Mouse (Mus musculus) kidney, adult 2 months (tissue): ENCODE data around the gene Plppr2. TPM values are rescaled to one million over a fixed set of nuclear protein-coding genes. Genes with fewer than 3 reads are reported as not detected.

Experiments
- DNase-seq: peaks from one replicate; pipeline ENCODE4 v3.0.0; 2021
- H3K27ac ChIP-seq: fragments of 200-500 bp; 2 replicates; pipeline ENCODE4 v1.5.1; 2012; ENCODE audit warnings: low read depth, low read length, control low read depth, inconsistent platforms; ENCODE audit not compliant: insufficient read depth
- H3K27me3 ChIP-seq: fragments of 200-500 bp; replicated peaks from 2 replicates; pipeline ENCODE4 v1.6.1; 2012; ENCODE audit warnings: mild to moderate bottlenecking, moderate library complexity, low read length, inconsistent platforms; ENCODE audit not compliant: control insufficient read depth, insufficient read depth
- H3K36me3 ChIP-seq: fragments of 200-500 bp; 2 replicates; pipeline ENCODE4 v1.6.1; 2012; ENCODE audit warnings: mild to moderate bottlenecking, moderate library complexity, low read length, inconsistent platforms; ENCODE audit not compliant: control insufficient read depth, insufficient read depth
- H3K4me1 ChIP-seq: fragments of 200-500 bp; 2 replicates; pipeline ENCODE4 v1.6.1; 2011; ENCODE audit warnings: low read length; ENCODE audit not compliant: control insufficient read depth, insufficient read depth
- H3K4me3 ChIP-seq: fragments of 200-500 bp; 2 replicates; pipeline ENCODE4 v1.5.1; 2011; ENCODE audit warnings: mild to moderate bottlenecking, low read depth, low read length, control low read depth; ENCODE audit not compliant: insufficient read depth
- CTCF ChIP-seq: fragments of 200-500 bp; conservative IDR thresholded peaks from 2 replicates; pipeline ENCODE4 v1.5.1; 2011; ENCODE audit warnings: low read depth, mild to moderate bottlenecking, control low read depth, low read length, moderate library complexity, mixed read lengths; ENCODE audit not compliant: insufficient read depth, insufficient read length
- POLR2A ChIP-seq: fragments of 200-500 bp; IDR thresholded peaks from one replicate; pipeline ENCODE4 v1.6.1; 2011; ENCODE audit warnings: low read depth, low read length, control low read depth
- WGBS: fragments of 180-500 bp; shearing (Covaris S2); methylation state at CpG from one replicate; pipeline ENCODE4 v1.1.7; 2018; 5-methylcytosine and 5-hydroxymethylcytosine counted together
- polyA plus RNA-seq: library from polyadenylated mRNA; depleted of rRNA; stranded (reverse); fragments of >200 nt; gene quantifications from 2 replicates; pipeline ENCODE4 v1.2.3, GENCODE M21; 2012; rRNA removed

Plppr2 gene
- polyA plus RNA-seq, result 6.0 and 9.1 TPM in 2 replicates

DNA sequence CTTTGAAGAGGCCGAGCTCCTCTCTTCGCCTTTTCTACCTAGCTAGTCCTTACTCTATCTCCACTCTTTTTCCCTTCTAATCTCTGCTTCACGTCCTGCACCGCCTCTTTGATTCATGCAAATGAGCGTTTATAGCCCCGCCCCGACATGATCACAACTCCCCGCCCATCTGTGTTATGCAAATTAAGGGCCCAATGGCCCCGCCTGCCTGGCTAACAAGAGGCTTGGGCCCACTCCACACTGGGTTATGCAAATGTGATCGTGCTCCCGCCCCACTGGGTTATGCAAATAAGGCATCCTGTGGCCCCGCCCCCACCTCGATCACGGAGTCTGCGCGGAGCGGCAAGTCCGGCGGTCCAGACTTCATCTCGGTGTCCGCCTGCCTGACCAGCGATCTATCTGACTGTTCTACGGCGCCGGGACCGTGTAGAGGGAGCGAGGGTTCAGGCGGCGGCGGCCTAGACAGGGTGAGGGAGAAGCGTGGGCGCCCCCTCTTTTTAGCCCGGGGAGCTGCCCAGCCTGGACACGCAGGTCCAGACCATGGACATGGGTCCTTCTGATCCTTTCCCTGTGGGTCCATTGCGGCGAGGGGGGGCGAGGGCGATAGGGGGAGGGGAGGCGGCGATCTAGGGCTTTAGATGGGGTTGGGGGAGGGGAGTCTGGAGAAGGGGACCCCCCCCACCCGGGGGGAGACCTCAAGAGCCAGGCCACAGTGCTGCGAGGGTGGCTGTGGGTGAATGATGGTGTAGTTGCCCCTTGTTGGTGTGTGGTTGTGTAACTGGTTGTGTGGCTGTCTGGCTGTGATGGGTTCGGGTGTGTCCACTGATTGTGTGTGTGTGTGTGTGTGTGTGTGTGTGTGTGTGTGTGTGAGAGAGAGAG lies at the start of gene Plppr2:
Plppr2 (plus strand) TSS at position 342 of the 879 bp plus-strand sequence.
- no peak for TF ChIP-seq POLR2A
- Histone ChIP-seq H3K4me1 (0 out of 2 replicates have a peak, but pooled peaks cover 3% of the 10 kb centered on the region), H3K27ac (no peak within 1 kb of the TSS), H3K27me3 (no peaks in the 10 kb centered on the region), H3K36me3 (no peaks in the 10 kb centered on the region), H3K4me3 (peak within 1 kb of the TSS; percentile 46)
- 3% methylated on average over 43 of the region's 43 CpGs for WGBS
- DNase-seq, result peak; percentile 98

GRCm38 (mm10) chr9:21889229-21889628 lies 47.6 kb upstream of the Plppr2 start:
- DNase-seq, result peak; percentile 32
- Histone ChIP-seq H3K27me3 (no peaks in the 10 kb centered on the region), H3K4me1 (no peaks in the 10 kb centered on the region), H3K4me3 (no peak overlapping the region), H3K27ac (no peak overlapping the region), H3K36me3 (no peaks in the 10 kb centered on the region)
- 53% methylated on average over 3 of the region's 3 CpGs for WGBS
- TF ChIP-seq CTCF, result peak; percentile 66
- no peak for TF ChIP-seq POLR2A

GRCm38 (mm10) chr9:21901223-21901820 lies 35.5 kb upstream of the Plppr2 start:
- H3K4me1 ChIP-seq, result no peaks in the 10 kb centered on the region
- no peaks in the 10 kb centered on the region for H3K36me3 ChIP-seq
- no peak for TF ChIP-seq POLR2A
- no peak for TF ChIP-seq CTCF
- peak overlapping the region; percentile 39 for H3K4me3 ChIP-seq
- H3K27ac ChIP-seq, result no peak overlapping the region
- WGBS, result 8% methylated on average over 10 of the region's 10 CpGs
- peak; percentile 82 for DNase-seq
- H3K27me3 ChIP-seq, result no peaks in the 10 kb centered on the region

DNA sequence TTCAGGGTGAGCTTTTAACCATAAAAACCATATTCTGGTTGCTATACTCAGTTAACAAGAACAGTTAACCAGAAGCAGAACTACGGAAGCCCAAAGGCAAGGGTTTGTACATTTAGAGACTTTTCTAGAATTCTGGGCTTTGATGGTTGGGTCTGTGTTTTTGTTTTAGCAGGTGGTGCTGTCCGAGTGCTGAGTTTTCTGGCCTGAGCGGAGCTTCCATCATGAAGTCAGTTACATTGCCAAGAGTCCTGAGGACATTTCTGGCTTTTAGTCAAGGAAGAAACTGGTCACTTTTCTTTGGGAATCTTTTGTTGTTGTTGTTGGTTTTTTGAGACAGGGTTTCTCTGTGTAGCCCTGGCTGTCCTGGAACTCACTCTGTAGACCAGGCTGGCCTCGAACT lies 32.8 kb upstream of the Plppr2 start:
- TF ChIP-seq POLR2A, result no peak
- TF ChIP-seq CTCF, result no peak
- Histone ChIP-seq H3K27me3 (no peaks in the 10 kb centered on the region), H3K4me3 (no peak overlapping the region), H3K36me3 (no peaks in the 10 kb centered on the region), H3K27ac (no peak overlapping the region), H3K4me1 (no peaks in the 10 kb centered on the region)
- no peak for DNase-seq
- 86% methylated on average over 4 of the region's 4 CpGs for WGBS

DNA sequence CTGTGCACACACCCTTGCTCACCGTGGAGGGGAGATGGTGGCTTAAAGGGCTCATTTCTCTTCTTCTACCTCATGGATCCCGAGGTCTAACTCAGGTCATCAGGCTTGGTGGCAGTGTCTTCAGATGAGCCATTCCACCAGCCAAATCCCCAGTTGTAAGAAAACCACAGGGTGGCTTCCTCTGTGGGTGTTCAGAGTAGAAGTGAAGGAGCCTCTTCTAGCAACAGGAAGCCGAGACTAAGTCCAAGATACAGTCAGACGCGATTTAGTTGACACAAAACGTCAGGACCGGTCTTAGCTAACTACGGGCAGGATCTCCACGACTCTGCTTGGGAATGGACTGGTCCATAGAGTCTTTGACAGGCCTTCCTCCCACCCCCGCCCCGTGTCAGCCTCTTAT lies 28.6 kb upstream of the Plppr2 start:
- WGBS, result 77% methylated on average over 11 of the region's 11 CpGs
- TF ChIP-seq POLR2A (no peak), CTCF (no peak)
- no peaks in the 10 kb centered on the region for H3K36me3 ChIP-seq
- no peak for DNase-seq
- H3K27ac ChIP-seq, result no peak overlapping the region
- no peaks in the 10 kb centered on the region for H3K27me3 ChIP-seq
- no peak overlapping the region for H3K4me3 ChIP-seq
- no peaks in the 10 kb centered on the region for H3K4me1 ChIP-seq

GRCm38 (mm10) chr9:21909474-21910223 lies 27.2 kb upstream of the Plppr2 start:
- Histone ChIP-seq H3K4me3 (no peak overlapping the region), H3K27ac (no peak overlapping the region), H3K27me3 (no peaks in the 10 kb centered on the region), H3K4me1 (no peaks in the 10 kb centered on the region), H3K36me3 (no peaks in the 10 kb centered on the region)
- 84% methylated on average over 10 of the region's 10 CpGs for WGBS
- no peak for TF ChIP-seq POLR2A
- no peak for TF ChIP-seq CTCF
- DNase-seq, result no peak
